Mouse (Mus musculus) layer of hippocampus, postnatal 14 days (tissue): Measurements from ENCODE around the gene Capn5. TPM values are rescaled to one million over a fixed set of nuclear protein-coding genes. Genes with fewer than 3 reads are reported as not detected.
A peak's percentile ranks its signal among the peaks of the same experiment; 100 is the strongest.
"Not testable (repeated sequence)": the region's sequence is repeated elsewhere in the genome, so short reads cannot be mapped to it uniquely, and the experiment has no call there.

ENCODE experiments used
- DNase-seq, 2 experiments: peaks; one replicate each; pipeline ENCODE4 v3.0.0; 2021 to 2022; ENCODE audit warnings: low spot score in 2 of 2, mixed read lengths in 1 of 2
- long read RNA-seq, 2 experiments: library from polyadenylated mRNA; stranded (forward); transcript quantifications; one replicate each; pipeline ENCODE4 v2.0.0; 2021
- total RNA-seq, 2 experiments: library from RNA; stranded (reverse); gene quantifications; 2 replicates each; pipeline ENCODE4 v1.2.3; 2021

Gene Capn5
- 10 to 100 TPM; 57.0 to 58.9 TPM for total RNA-seq
- long read RNA-seq, experiment 1, full-length matches to known transcripts, result 21 of 35 reads
- long read RNA-seq, experiment 1, partial matches to known transcripts, result 4 of 35 reads
- long read RNA-seq, experiment 1, other reads (novel, unspliced or antisense), result 10 of 35 reads
- long read RNA-seq, experiment 2, full-length matches to known transcripts, result 23 of 43 reads
- long read RNA-seq, experiment 2, partial matches to known transcripts, result 6 of 43 reads
- long read RNA-seq, experiment 2, other reads (novel, unspliced or antisense), result 14 of 43 reads

GRCm38 (mm10) chr7:98177929-98178559 is at the start of gene Capn5:
Gene Capn5, minus strand, starts transcription at chr7:98178274.
- peak; percentile 48 to 50 for DNase-seq

DNA sequence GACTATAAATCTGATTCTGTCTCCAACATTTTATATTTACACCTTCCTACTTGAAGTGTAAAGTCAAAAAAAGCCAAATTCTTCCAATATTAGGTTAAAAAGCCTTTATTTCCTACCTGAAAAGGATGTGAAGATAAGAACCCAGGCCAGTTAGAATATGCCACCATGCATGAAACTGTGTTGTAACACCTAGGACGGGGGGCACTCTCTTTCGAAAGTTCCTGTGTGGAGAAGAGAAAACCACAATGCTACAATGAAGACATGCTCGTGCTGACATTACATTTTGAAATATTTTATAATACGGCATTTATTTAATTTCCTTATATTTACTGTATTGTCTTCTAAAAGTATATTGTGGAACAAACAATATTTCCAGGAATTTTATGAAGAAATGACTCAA is 45.7 kb upstream of the Capn5 start:
- no peak for DNase-seq

DNA sequence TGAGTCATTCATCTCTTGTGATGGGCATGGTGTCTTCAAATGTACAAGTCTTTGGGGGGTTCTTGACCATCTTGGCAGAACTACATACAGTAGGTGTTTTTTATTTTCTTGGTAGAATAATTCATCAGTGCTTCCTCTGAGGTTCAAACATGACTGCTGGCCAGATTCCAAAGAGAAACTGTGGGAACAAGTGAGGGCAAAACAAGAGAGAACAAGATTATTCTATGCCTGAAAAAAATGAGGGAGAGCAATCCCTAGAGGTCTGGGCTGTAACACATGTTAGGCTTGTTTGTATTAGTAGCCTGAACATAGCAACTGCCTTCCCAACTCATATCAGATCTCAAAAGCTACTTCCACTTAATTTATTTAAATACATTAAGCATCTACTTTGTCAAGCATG is 38.6 kb upstream of the Capn5 start:
- DNase-seq, result peak in 1 of 2 experiments; percentile 10

DNA sequence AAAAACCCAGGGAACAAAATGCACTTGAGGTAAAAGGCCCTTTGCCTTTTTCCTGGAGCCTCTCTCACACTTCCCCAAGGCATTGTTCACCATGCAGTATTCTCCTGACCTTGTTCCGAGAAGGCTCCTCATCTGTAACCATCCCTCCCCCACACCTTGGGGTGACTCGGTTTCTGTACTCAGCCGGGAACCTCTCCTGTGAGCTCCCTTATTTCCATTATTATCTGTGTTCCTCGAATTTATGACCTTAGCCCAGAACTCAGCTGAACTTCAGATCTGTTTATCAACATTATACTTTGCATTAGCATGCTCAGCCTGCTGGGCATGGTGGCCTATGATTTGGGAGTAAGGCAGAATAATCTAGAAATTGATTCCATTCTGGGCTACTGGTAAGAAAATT is 24.9 kb upstream of the Capn5 start:
- DNase-seq, result no peak

DNA sequence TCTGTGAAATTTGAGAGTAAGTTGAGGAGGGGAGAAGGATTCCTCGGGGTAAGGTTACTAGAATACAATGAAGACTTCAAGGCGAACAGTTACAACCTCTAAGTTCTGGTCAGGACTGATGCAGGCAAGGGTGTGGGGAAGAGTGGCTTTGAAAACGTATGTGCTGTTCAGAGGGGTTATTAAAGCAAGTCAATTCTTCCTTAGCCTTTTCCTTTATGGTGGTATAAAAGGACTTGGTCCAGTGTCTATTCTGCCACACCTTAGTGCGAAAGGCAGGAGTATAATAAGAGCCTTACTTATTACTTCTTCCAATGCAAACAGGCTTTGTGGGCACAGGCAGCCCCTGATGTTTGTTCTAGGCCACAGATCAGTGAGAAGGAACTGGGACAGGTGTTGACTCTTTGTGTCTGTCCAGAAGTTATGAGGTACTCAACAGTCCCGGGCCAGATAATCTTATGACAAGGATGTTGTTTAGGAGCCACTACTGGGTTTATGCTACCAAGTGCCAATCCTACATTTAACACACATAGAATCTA is 23.5 kb upstream of the Capn5 start:
- no peak for DNase-seq

DNA sequence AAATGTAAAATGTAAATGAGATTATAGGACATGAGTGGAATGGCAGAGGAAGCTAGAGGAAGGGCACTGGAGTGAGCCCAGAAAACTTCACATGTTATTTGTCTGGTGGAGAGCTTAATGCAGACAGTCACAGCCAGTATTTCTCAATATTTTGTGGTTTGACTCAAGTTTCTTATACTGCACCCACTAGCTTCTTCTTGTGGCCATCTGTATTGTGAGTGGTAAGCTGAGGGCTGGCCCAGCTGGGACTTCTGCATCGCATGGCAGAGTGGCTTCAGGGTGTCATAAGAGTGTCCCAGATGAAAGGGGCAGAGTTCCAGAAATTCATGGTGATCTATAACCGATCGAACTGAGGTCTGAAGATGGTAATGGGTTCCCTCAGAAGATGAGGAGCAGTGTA is 22.3 kb upstream of the Capn5 start:
- DNase-seq, result no peak

GRCm38 (mm10) chr7:98199381-98199780 is 21.3 kb upstream of the Capn5 start, which contains the start of gene B3gnt6:
Gene B3gnt6, minus strand, starts transcription at chr7:98199481.
- no peak for DNase-seq

DNA sequence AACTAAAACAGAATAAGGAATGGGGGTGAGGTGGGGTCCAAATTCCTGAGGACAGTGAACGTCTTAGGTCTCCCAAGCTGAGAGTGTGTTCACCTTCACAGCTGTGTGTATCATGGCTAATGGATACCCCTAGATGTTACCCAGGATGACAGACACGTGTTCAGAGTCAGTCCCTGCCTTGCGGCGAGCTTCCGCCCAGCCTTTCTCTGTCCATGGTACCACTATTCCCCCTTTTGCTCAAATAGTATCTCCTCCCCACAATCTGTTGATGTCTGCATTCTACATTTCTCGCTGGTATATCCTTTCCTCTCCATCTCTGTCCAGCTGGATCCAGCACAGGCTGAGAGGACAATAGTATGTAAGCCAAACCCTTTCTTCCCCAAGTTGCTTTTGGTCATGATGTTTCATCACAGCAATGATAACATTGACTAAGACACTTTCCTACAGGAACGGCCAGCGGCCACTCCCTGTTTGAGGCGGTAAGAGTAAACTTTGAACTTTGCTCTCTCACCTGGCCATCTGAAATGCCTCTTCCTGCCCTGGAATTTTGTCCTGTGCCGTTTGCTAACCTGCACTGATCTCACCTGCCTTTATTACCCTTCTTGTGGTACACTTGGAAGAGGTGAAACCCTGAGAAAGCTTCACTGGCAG is 17.2 kb upstream of the Capn5 start:
- no peak for DNase-seq

GRCm38 (mm10) chr7:98194026-98194792 is 16.1 kb upstream of the Capn5 start:
- DNase-seq, result no peak

GRCm38 (mm10) chr7:98193515-98194025 is 15.5 kb upstream of the Capn5 start:
- DNase-seq, result peak; percentile 9 to 31

GRCm38 (mm10) chr7:98191571-98192250 is 13.6 kb upstream of the Capn5 start:
- DNase-seq, result no peak

DNA sequence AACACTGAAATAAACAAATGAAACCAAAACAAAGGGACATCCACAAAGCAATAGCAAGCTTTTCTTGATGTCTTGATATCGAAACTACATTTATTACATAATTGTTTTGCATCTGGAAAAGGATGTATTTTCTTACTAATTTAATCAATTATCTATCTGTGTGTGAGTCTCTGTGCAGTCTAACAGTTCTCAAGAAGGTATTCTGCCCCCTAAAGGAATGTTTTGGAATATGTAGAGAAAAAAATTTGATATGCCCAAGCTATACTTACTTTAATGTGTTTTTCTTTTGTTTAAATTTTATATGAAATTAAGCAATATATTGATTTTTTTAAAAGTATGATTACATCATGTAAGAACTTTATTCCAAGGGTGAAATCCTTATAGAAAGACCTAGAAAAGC is 12.5 kb upstream of the Capn5 start:
- DNase-seq, result no peak

DNA sequence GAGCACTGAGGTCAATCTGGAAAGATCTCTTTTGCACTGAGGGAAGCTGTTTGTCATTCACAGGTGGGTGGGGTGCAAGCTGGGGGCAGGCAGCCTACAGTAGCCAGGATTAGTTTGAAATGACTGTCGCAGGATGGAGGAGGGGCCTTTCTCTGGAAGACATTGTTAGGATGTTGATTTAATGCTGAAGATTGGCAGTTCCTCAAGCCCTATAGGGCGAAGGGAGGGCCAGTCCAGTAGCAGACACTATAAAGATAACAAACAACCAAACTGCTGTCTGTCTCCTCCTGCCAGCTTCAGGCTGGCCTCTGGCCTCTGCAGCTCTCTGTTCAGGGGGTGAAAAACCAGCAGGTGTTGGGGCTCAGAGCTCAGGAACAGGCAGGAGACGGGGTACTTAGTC is 11.7 kb upstream of the Capn5 start:
- no peak for DNase-seq

GRCm38 (mm10) chr7:98188680-98189079 is 10.6 kb upstream of the Capn5 start:
- no peak for DNase-seq

GRCm38 (mm10) chr7:98188238-98188637 is 10.2 kb upstream of the Capn5 start:
- DNase-seq, result no peak

DNA sequence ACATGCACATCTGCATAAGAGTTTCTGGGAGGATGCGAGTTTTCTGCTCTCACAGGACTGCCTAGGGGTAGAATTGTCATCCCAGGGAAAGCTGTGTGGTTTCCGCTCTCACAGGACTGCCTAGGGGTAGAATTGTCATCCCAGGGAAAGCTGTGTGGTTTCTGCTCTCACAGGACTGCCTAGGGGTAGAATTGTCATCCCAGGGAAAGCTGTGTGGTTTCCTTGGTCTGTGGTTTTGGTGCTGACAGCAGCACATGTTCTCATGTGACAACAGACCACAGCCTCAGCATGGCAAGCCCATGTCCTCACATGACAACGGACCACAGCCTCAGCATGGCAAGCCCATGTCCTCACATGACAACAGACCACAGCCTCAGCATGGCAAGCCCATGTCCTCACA is 9.3 kb upstream of the Capn5 start:
- not testable (repeated sequence) for DNase-seq

DNA sequence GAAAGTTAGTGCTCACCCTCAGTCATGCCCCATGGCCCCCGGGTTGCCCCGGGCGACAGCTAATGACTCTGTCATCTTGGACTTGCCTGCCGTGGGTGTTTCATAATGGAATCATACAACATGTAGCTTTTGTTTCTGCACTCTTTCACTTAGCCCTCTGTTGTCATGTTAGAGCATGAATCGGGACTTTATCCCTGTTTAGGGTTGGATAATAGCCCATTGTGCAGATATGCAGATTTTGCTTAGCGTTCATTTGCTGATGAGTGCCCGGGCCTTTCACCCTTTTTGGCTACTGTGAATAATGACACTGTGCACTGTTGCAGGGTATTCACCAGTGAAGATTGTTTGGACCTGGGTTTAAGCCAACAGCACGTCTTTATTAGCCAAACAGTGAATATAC is 8.6 kb upstream of the Capn5 start:
- DNase-seq, result peak in 1 of 2 experiments; percentile 47

- DNase-seq, result peak in 1 of 2 experiments; percentile 59
Measured at GRCm38 (mm10) chr7:98185326-98185725, 7.3 kb upstream of the Capn5 start.

GRCm38 (mm10) chr7:98178560-98179231 is 622 bp upstream of the Capn5 start:
- no peak for DNase-seq

GRCm38 (mm10) chr7:98177566-98177928 is 527 bp downstream of the Capn5 start:
- no peak for DNase-seq
